Mouse (Mus musculus): ENCODE data around the gene Hcrtr1.

DNA sequence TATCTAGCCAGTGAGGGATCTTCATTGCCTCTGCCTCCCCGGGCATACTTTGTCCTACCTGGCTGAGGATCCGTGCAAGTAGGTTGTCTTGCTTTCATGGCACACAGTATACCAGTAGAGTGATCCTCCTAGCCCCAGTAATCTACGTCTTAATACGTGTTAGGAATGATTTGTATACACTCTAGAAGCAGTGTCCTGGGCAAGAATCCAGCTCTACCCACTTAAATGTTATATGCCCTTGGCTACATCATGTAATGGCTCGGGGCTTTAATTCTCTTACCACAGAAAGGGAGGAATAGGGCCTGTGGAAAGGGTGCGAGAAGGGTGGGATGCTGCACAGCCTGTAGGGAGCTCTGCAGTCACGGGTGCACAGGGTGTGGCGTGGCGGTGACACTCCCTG lies 29.5 kb downstream of the Hcrtr1 start:
- TF ChIP-seq CTCF (IDR thresholded peaks at IDR 0.05; ENCODE audit: low read depth) (no peak), EP300 (IDR thresholded peaks at IDR 0.05; ENCODE audit: low read depth) (no peak)
